ENCODE assay signal across 16 mouse cellular contexts in the genomic region with DNA sequence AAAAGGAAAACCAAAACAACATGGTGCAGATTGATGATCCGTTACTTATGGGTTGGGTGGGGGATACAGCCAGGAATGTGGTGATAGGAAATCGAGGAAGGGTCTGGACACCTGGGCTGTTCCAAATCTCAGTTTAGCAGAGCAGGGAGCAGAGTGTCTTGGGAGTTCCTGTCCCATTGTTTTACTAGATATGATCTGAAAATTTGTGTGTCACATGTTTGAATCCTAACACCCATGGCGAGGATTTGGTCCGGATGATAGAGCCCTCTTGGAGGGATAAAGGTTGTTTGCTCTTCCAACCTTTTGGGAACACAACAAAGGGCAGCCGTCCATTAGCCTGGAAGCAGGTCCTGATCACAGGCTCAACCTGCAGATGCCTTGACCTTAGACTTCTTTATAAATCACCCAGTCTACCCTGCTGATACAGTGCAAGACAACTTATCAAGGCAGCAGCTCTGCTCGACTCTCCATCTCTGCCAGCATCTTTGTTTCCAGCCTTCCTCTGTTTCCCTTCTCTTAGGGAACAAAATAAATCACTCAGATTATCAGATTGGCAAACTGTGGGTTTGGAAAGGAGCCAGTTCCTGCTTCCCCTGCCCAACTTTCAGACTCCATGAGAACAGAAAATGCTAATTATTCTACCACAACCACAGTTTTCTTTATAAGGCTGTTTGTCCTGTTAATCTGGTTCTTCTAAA. TPM values are rescaled to one million over a fixed set of nuclear protein-coding genes. Genes with fewer than 3 reads are reported as not detected.
A peak's percentile ranks its signal among the peaks of the same experiment; 100 is the strongest.
DNase-seq lines count a peak whose midpoint lies in the region; ATAC-seq and TF ChIP-seq lines count a peak whose summit lies in the region.
"Had no signal": no experiment of that assay in that cellular context is flagged by ENCODE, and none has a peak within 500 bp of the region (broad histone marks: within the 10 kb centered on the region; RNA-seq: fewer than 3 reads in every experiment).

No protein-coding gene starts in this region.

- no peak overlapping the region for H3K4me3 ChIP-seq in lung, embryonic 14.5 days (ENCODE audit: low read depth, low read length)
- H3K4me3 ChIP-seq: erythroblast, embryonic 14.5 days; intestine, embryonic 15.5 days; liver, embryonic 15.5 days had no signal

- TF ChIP-seq CTCF in lung, embryonic 14.5 days (IDR thresholded peaks at IDR 0.05; ENCODE audit: low read depth), result no peak

- no peaks in the 10 kb centered on the region for H3K36me3 ChIP-seq in lung, embryonic 14.5 days (ENCODE audit: insufficient read depth)
- H3K36me3 ChIP-seq: G1E; intestine, embryonic 15.5 days; liver, embryonic 15.5 days had no signal

- no peaks in the 10 kb centered on the region for H3K4me1 ChIP-seq in lung, embryonic 14.5 days (ENCODE audit: insufficient read depth)
- H3K4me1 ChIP-seq: intestine, embryonic 15.5 days; liver, embryonic 15.5 days had no signal

- WGBS in lung, embryonic 14.5 days, result 62% methylated on average over 6 of the region's 6 CpGs

- no peak overlapping the region for H3K9ac ChIP-seq in lung, embryonic 14.5 days
- H3K9ac ChIP-seq: intestine, embryonic 15.5 days; liver, embryonic 15.5 days had no signal

- H3K27me3 ChIP-seq in lung, embryonic 14.5 days (ENCODE audit: insufficient read depth, low read length), result no peaks in the 10 kb centered on the region
- H3K27me3 ChIP-seq: intestine, embryonic 15.5 days; liver, embryonic 15.5 days had no signal

- peak; percentile 76 to 81 for ATAC-seq in hematopoietic stem cell, adult 5-6 weeks (replicated peaks in 1 of 2; ENCODE audit: insufficient read depth in 1 of 2, low FRiP score in 2 of 2, low TSS enrichment in 1 of 2, low read depth in 1 of 2, poor library complexity in 2 of 2, severe bottlenecking in 2 of 2)
- peak; percentile 24; the same call in 1 of the 2 replicates for ATAC-seq in lung, embryonic 14.5 days (ENCODE audit: insufficient read depth)
- ATAC-seq: intestine, embryonic 15.5 days had no signal

- peak; percentile 11 for DNase-seq in adrenal gland, adult 2 months
- no peak for DNase-seq in adrenal gland, postnatal 14 days
- DNase-seq in NIH3T3 (ENCODE audit: low read depth), result peak; percentile 50
- DNase-seq in lung, embryonic 14.5 days, result peak; percentile 70
- DNase-seq in thymus, postnatal 14 days, result no peak
- DNase-seq in urinary bladder, postnatal 25 days (ENCODE audit: low spot score), result no peak
- no peak for DNase-seq in MN1 (ENCODE audit: low spot score)
- DNase-seq: cerebellum, postnatal 25 days had no signal

- no peaks in the 10 kb centered on the region for H3K9me3 ChIP-seq in lung, embryonic 14.5 days (ENCODE audit: low read depth, low read length)
- H3K9me3 ChIP-seq: G1E; intestine, embryonic 15.5 days; liver, embryonic 15.5 days had no signal

- H3K4me2 ChIP-seq in lung, embryonic 14.5 days, result no peak overlapping the region
- H3K4me2 ChIP-seq: intestine, embryonic 15.5 days; liver, embryonic 15.5 days had no signal

- no peak overlapping the region for H3K27ac ChIP-seq in lung, embryonic 14.5 days (ENCODE audit: low read depth)
- H3K27ac ChIP-seq: intestine, embryonic 15.5 days; liver, embryonic 15.5 days had no signal

RNA-seq across cellular contexts. Expression of a gene that starts 26.1 kb away (rescaled TPM):
- not detected for total RNA-seq in adrenal gland, adult 2 months (2021)
- not detected in 2 replicates for polyA plus RNA-seq in adrenal gland, adult 2 months (2012; rRNA removed)
- total RNA-seq in adrenal gland, postnatal 14 days (2021), result not detected in 2 replicates
- not detected in 2 replicates for total RNA-seq in hematopoietic stem cell, adult 5-6 weeks (2017)
- not detected in 2 replicates for polyA plus RNA-seq in lung, embryonic 14.5 days (2014; fragmentation: Nextera tagmentation; extraction: Ambion mirVana)
- total RNA-seq: G1E; left cerebral cortex, postnatal 10 days had no signal
- polyA plus RNA-seq: erythroblast, embryonic 14.5 days; G1E; gonadal fat pad, adult 2 months; intestine, embryonic 15.5 days; liver, embryonic 15.5 days; spleen, adult 2 months had no signal

RNA-seq across cellular contexts. Expression of a gene that starts 57.7 kb away (rescaled TPM):
- total RNA-seq in adrenal gland, adult 2 months (2021), result 1 to 10 TPM; 4.1 to 4.8 TPM
- polyA plus RNA-seq in adrenal gland, adult 2 months (2012; rRNA removed), result 0.41 and 0.43 TPM in 2 replicates
- total RNA-seq in adrenal gland, postnatal 14 days (2021), result 4.0 and 4.1 TPM in 2 replicates
- total RNA-seq in hematopoietic stem cell, adult 5-6 weeks (2017), result 25.9 and 33.5 TPM in 2 replicates
- polyA plus RNA-seq in lung, embryonic 14.5 days (2014; fragmentation: Nextera tagmentation; extraction: Ambion mirVana), result 9.3 and 9.9 TPM in 2 replicates
- polyA plus RNA-seq: G1E had no signal

Comparison
In these comparisons a context has a peak if more than half of its experiments do, and no peak if none do; other contexts are left out.
1. DNase-seq: peak in adrenal gland, adult 2 months (single experiment), NIH3T3 (single experiment) and lung, embryonic 14.5 days (single experiment); none in adrenal gland, postnatal 14 days (single experiment), thymus, postnatal 14 days (single experiment), urinary bladder, postnatal 25 days (single experiment) and MN1 (single experiment).